Comparison of ENCODE assay signal across 1 mouse cellular context in genomic region chr2:25224766-25225752, GRCm38 (mm10).
TF ChIP-seq lines count a peak whose summit lies in the region.

No protein-coding gene starts in this region.

TF ChIP-seq in MEL, 35 proteins besides CTCF, POLR2A, EP300 and RAD21:
- TF ChIP-seq SIN3A (IDR thresholded peaks at IDR 0.05; ENCODE audit: low read length) (peak; percentile 59; the same call in 1 of the 2 replicates), KAT2A (conservative IDR thresholded peaks at IDR 0.05; ENCODE audit: low read depth, low read length) (no peak; the same call in 1 of the 2 replicates), USF1 (IDR thresholded peaks at IDR 0.05; ENCODE audit: low read depth, low read length) (0 out of 2 replicates have a peak, but pooled peaks have one; percentile 9), MXI1 (IDR thresholded peaks at IDR 0.05; ENCODE audit: low read depth, low read length) (peak; percentile 74), CHD2 (IDR thresholded peaks at IDR 0.05; ENCODE audit: low read length) (peak; percentile 80), GATA1 (IDR thresholded peaks at IDR 0.05; ENCODE audit: low read depth, low read length) (0 out of 2 replicates have a peak, but pooled peaks have one; percentile 5), POLR2AphosphoS5 (IDR thresholded peaks at IDR 0.05; ENCODE audit: borderline replicate concordance, low read depth, low read length) (no peak), MAX (IDR thresholded peaks at IDR 0.05; ENCODE audit: low read length) (peak; percentile 30; the same call in 1 of the 2 replicates), ETS1 (IDR thresholded peaks at IDR 0.05; ENCODE audit: low read depth, low read length) (peak; percentile 8; the same call in 1 of the 2 replicates), UBTF (IDR thresholded peaks at IDR 0.05; ENCODE audit: borderline replicate concordance, insufficient read depth, low read depth, low read length) (no peak), TCF12 (IDR thresholded peaks at IDR 0.05; ENCODE audit: low read depth, low read length) (peak; percentile 12; the same call in 1 of the 2 replicates), ZC3H11A (IDR thresholded peaks at IDR 0.05; ENCODE audit: low read depth, low read length) (no peak), CHD1 (IDR thresholded peaks at IDR 0.05; ENCODE audit: low read depth, low read length) (peak; percentile 77; the same call in 1 of the 2 replicates), USF2 (IDR thresholded peaks at IDR 0.05; ENCODE audit: borderline replicate concordance in 1 of 2, insufficient read depth in 1 of 2, low read depth in 1 of 2, low read length in 2 of 2) (no peak), JUND (IDR thresholded peaks at IDR 0.05; ENCODE audit: low read depth, low read length) (no peak), NRF1 (IDR thresholded peaks at IDR 0.05; ENCODE audit: insufficient read depth, low read depth, low read length, poor library complexity, severe bottlenecking) (peak; percentile 72), ZMIZ1 (IDR thresholded peaks at IDR 0.05; ENCODE audit: low read depth, low read length) (peak; percentile 53; the same call in 1 of the 2 replicates), HCFC1 (IDR thresholded peaks at IDR 0.05; ENCODE audit: low read depth, low read length) (peak; percentile 74), RCOR1 (IDR thresholded peaks at IDR 0.05; ENCODE audit: low read depth, low read length) (no peak), MAZ (IDR thresholded peaks at IDR 0.05; ENCODE audit: low read depth, low read length) (peak; percentile 84; the same call in 1 of the 2 replicates), ZNF384 (IDR thresholded peaks at IDR 0.05; ENCODE audit: low read depth, low read length) (peak; percentile 57), ELF1 (IDR thresholded peaks at IDR 0.05; ENCODE audit: low read depth, low read length) (peak; percentile 73)
